Mouse (Mus musculus): ENCODE measurements around the gene Aff3.

Gene Aff3

DNA sequence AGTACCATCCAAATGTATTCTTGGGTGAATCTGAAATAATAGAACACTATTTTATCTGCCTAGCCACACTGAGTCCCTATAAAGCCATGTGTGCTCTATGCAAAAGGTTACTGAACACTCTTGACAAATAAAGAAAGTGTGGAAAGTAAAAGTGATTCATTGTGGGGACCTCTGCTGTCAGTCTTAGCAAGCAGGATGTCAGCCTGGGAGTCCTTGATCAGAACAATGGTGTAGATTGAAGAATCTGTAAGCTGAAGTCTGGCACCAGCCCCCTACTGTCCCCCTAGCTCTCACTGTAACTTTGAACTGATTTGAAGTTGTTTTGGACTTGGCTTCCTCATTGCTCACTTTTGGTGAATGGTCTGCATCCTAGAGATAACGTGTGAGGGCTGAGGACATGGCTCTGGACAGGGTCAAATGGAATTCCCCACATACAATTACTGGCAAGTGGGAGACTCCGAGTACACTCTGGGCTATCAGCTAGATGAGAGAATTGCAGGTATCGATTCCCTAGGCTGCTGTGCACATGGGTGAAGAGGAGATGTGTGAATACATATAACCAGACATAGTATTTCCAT lies 2.0 kb downstream of the Aff3 start:
- in situ Hi-C loops (cut with MboI; ENCODE audit: low pct_unique_long_range_greater_than_20kb in 1 of 2, low sequenced_read_pairs in 2 of 2, unreplicated experiment in 1 of 2) = no loop called here

DNA sequence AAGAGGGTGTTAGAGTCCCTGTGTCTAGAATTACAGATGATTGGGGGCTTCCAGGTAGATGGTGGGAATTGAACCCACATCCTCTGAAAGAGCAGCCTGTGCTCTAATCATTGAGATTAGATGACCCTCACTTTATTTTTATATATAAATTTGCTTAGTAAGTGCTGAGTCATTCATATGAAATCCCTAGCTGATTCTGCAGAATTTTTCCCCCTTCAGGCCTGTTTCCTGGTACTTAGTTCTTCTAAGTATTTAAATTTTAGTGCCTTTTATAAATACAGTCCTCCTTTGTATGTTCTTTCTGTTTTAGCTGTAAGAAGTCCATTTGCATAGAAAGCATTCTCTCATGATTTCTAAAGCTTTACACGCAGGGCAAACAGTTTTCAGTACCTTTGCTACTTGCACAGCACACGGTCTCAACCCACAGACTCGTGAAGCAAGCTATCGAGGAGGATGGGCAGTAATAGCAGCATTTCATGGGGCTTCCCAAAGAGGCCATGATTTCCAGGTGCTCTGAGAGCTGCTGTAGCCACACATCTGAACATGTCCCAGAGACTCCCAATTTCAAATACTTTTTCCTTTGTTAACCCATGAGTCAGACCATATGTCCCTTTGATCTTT lies 5.7 kb downstream of the Aff3 start:
- in situ Hi-C loops (cut with MboI; ENCODE audit: low pct_unique_long_range_greater_than_20kb in 1 of 2, low sequenced_read_pairs in 2 of 2, unreplicated experiment in 1 of 2) = no loop called here

DNA sequence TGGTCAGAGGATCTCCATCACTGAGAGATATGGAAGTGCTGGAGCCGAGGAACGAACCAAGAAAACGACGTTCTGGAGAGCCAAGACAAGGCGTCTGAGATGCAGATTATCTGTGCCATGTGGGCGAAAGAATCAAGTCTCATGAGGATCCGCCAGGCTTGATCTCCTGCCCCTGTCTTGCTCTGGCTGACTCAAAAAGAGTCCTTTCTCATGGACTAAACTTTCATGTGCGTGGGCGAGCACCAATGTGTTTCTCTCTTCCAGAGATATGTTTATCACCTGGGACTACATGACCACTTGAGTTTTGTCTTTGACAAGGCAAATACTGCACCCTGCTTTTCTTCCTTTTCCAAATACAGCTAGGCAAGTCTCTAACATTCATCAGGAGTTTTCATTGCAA lies 6.4 kb downstream of the Aff3 start:
- in situ Hi-C loops (cut with MboI; ENCODE audit: low pct_unique_long_range_greater_than_20kb in 1 of 2, low sequenced_read_pairs in 2 of 2, unreplicated experiment in 1 of 2) = no loop called here

DNA sequence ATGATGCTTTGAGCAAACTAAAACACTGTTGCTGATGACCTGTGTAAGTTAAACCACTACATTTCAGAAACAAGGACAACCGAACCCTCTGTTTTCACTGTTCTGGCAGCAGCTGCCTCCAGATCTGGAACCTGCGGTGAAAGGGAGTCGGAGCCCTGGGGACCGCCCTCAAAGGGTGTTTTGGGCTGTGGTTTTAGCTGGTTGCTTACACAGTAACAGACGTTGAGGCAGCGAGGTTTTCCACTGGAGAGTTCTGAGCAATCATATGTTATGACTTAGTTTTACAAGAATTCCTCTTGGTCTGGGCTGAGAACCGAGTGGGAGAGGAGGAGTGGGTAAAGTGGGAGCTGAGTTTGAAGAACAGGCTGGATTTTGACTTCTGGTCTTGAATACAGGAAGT lies 7.1 kb downstream of the Aff3 start:
- in situ Hi-C loops (cut with MboI; ENCODE audit: low pct_unique_long_range_greater_than_20kb in 1 of 2, low sequenced_read_pairs in 2 of 2, unreplicated experiment in 1 of 2) = no loop called here

DNA sequence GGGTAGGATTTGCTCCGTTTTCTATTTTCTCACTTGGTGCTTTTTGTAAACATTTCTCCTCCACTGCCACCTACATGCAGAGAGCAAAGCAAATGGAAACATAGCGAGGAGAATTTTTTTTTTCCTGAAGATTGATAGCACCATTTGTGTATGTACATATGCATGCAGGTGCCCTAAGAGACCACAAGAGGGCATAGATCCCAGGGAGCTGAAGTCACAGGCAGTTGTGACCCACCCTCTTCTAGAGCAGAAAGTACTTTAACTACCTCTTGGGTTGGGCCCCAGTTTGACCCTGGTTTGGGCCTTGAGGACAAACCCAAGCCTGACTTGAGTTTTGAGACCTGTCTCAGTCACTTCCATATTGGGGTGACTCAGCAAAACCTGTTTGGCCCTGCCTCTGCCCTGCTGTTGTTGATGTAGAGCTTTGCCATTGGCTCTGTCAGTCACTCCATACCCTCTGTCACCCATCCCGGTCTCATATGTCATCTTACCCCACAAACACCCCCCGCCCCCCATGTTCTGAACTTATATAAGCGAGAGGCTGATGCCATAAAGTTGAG lies 9.7 kb downstream of the Aff3 start:
- in situ Hi-C loops (cut with MboI; ENCODE audit: low pct_unique_long_range_greater_than_20kb in 1 of 2, low sequenced_read_pairs in 2 of 2, unreplicated experiment in 1 of 2) = no loop called here

DNA sequence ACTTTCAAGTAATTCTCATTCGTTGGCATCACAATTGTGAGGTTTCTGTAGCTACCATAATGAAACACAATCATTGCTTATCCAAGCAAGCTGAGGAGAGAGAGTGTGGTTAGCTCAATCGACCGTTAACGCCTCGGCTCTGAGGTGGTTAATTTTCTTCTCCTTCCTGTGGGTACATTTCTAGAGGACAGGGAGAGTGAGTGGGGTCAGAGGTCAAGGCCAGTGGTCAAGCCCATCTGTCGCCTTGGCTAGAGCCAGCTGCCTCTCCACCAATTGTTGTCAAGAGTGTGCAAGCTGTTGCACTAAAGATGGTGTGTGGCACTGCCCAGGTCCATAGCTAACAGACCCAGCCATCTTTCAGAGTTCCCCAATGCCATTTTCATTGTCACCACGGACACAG lies 14.7 kb downstream of the Aff3 start:
- in situ Hi-C loops (cut with MboI; ENCODE audit: low pct_unique_long_range_greater_than_20kb in 1 of 2, low sequenced_read_pairs in 2 of 2, unreplicated experiment in 1 of 2) = no loop called here

DNA sequence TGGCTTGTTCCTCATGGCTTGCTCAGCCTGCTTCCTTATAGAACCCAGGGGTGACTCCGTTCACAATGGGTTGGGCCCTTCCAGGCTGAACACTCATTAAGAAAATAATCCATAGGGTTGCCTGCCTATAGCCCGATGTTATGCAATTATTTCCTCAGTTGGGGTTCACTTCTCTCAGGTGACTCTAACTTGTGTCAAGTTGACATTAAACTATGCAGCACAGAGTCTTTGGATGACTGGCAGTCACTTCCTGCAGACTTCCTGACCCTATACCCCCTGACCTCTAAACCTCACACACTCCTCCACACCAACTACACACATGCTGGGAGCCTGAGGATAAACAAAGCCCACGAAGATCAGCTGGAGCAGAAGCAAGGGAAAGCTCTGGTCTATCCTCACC lies 15.6 kb downstream of the Aff3 start:
- in situ Hi-C loops (cut with MboI; ENCODE audit: low pct_unique_long_range_greater_than_20kb in 1 of 2, low sequenced_read_pairs in 2 of 2, unreplicated experiment in 1 of 2) = no loop called here

DNA sequence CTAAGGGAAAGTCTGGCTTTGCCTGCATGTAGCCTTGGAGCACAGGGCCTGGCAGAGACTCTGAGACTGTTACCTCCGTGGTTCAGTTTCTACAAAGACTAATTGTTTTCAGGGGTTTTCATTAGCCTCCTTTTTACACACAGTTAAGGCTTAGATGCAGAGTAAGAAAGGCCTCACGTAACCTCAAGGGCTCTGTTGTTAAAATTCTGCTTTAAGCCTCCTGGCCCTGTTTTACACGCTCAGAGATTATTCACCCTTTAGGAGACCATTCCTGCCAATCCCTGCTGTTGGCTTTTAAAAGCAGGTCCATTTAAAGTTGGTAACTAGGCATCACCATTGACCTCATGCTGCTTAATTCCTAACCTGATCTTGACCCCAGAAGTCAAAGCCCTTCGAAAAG lies 22.5 kb downstream of the Aff3 start:
- in situ Hi-C loops (cut with MboI; ENCODE audit: low pct_unique_long_range_greater_than_20kb in 1 of 2, low sequenced_read_pairs in 2 of 2, unreplicated experiment in 1 of 2) = no loop called here

DNA sequence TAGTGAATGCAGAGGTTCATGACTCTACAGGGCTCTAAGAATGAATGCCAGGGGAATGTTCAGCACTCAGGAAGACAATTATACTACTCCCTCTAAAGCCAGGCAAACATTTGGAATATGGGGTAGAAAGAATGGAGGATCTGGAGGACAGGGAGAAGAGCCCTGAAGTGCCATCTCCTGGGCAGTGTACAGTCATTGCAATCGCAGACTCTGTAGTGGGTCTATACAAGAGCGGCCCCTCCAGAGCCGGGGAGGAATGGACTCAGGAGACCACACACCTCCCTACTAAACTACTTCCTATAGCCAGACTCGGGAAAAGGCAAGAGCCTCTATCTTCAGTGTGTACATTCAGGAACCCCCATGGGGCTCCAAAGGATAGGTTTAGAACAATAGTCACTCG lies 25.1 kb downstream of the Aff3 start:
- in situ Hi-C loops (cut with MboI; ENCODE audit: low pct_unique_long_range_greater_than_20kb in 1 of 2, low sequenced_read_pairs in 2 of 2, unreplicated experiment in 1 of 2) = no loop called here

DNA sequence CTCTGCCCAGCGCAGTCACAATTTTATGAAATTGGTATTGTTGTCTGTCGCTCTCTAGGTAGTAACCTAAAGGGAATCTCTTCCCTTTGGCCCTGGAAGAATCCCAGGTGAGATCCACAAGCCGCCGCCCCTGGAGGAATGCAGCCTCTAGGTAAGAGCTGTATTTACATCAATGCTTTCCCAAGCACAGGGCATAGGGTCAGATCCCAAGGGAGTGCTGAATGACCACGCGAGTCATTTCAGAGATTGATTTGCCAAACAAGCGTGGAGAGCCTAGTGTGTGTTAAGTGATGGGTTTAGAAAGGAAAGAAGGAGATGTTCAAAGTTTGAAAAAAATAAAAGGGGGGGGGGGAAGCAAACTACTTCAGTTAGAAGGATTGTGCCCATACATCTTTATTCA lies 29.2 kb downstream of the Aff3 start:
- in situ Hi-C loops (cut with MboI; ENCODE audit: low pct_unique_long_range_greater_than_20kb in 1 of 2, low sequenced_read_pairs in 2 of 2, unreplicated experiment in 1 of 2) = no loop called here

DNA sequence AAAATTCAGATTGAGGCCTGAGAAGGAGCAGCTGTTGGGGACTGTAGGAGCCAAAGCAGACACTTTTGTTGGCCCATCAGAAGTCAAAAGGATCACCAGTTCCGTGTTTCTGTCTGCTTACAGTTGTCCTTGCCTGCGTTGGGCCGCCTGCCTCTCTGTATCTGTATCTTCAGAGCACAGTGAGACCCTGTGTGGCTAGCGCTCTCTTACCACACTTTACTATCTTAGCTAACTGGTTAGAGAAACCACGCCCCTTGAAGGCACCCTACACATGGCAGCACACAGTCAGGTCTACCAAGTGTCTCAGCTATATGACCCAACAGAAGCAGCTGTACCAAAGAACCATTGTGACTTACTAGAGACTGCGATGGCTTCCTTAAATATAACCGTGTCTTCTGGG lies 30.7 kb downstream of the Aff3 start:
- in situ Hi-C loops (cut with MboI; ENCODE audit: low pct_unique_long_range_greater_than_20kb in 1 of 2, low sequenced_read_pairs in 2 of 2, unreplicated experiment in 1 of 2) = no loop called here

DNA sequence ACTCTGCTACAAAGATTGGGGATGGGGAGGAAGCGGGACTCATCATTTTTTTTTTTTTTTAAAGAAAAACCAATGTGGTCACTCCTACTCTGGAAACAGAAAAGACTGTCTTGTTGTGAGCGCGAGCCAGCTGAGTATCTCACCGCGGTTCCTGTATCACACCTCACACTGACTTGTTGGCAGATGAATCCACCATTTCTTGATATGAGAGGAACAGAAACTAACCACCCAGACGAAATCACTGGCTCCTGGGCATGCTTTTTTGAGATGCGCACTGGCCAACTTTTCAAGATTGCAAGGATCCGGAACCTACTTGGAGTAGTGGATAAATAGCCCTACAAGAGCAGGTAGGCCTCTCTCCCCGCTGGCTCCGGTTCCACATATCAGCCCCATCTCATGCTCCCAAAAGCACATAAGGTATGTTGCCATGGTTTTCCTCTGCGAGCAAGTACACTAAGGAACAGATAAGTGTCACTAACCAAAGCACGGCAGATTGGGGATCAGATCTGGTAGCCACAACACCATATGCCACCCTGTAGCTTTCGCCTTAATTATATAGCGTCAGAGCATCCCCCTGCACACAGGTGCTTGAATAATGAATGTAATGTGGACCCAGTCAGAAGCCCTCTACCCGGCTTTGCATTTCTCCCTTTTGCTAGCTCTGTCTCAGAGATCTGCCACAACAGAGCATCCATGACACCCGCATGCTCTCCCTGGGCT lies 32.1 kb downstream of the Aff3 start:
- in situ Hi-C loops (cut with MboI; ENCODE audit: low pct_unique_long_range_greater_than_20kb in 1 of 2, low sequenced_read_pairs in 2 of 2, unreplicated experiment in 1 of 2) = no loop called here

DNA sequence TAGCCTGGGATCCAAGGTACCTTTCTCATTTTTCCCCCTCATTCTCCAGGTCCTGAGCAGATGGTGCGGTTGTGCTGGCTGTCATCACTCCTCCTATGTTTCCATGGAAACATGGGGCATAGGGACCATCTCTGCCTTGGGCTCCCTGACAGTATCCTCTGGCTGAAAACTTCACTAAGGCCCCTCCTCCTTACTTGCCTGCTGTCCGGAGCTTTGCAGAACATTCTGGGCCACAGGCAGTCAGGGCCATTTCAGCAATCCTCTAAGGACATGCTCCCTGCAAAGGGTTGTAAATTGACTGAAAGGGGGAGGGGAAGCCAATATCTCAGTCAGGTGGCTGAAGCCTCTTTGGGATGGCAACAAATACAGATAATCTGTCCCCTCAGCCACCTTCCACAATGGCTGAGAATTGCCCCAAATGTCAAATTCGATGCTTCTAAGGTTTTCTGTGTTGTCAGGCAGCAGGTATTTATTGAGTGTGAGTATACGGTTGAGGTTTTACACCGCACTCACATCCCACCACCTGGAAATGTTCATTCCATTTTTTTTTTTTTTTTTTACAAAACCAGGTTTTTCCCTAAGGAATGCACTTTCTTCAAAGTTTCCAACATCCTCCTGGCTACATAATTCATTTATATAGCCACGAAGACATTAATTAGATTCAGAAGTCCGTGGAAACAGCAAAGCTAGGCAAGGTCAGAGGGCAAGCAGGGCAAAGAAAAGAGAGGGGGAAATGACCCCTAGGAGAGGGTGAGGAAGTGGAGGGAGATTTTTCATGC lies 33.1 kb downstream of the Aff3 start:
- in situ Hi-C loops (cut with MboI; ENCODE audit: low pct_unique_long_range_greater_than_20kb in 1 of 2, low sequenced_read_pairs in 2 of 2, unreplicated experiment in 1 of 2) = no loop called here

DNA sequence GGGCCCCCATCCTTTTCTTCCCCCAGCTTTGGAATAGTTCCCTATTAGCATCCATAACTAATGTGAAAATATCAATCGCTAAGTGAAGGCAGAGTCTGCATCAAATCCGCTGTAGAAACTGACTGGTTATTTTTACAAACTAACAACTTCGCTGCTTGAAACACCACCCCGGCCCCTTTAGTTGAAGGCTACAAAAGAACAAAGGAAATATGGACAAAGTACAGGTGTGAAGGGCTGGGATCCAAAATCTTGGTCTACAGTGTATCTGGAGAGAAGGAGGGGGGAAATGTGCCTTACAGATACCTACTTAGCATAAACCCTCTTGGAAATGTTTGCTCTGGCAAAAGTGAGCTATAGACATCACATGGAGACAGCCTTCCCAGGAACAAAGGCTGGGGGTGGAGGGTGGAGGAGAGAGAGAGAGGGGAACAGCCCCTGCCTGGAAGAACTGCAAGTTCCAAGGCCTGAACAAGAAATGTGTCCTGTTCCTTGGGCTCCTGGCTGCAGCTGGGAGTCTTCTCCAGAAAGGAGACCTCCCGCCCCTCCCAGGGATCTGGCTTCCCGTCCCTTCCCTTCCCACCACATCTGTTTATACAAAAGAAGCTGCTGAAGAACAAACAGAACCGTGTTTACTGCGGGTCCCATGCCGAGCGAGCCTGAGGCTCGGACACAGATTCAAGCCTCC lies 35.7 kb downstream of the Aff3 start:
- in situ Hi-C loops (cut with MboI; ENCODE audit: low pct_unique_long_range_greater_than_20kb in 1 of 2, low sequenced_read_pairs in 2 of 2, unreplicated experiment in 1 of 2) = no loop called here

DNA sequence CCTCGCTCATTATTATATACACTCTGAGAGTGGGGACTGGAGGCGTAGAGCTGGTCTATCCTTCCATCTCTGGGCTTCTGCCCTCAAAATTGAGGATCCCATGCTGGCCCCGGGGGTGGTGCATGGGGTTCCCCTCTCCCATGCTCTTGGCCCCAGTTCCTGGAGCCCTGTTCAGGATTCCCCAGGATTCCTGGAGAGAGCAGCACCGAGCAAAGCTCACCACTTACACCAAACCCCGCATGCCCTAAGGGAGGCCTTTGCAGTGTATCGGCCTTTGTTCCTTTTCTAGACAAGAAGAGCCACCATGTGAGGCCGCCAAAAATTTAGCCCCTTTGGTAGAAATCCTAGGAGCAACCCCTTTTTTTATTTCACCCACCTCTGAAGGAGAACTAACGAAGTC lies 36.3 kb downstream of the Aff3 start:
- in situ Hi-C loops (cut with MboI; ENCODE audit: low pct_unique_long_range_greater_than_20kb in 1 of 2, low sequenced_read_pairs in 2 of 2, unreplicated experiment in 1 of 2) = no loop called here

DNA sequence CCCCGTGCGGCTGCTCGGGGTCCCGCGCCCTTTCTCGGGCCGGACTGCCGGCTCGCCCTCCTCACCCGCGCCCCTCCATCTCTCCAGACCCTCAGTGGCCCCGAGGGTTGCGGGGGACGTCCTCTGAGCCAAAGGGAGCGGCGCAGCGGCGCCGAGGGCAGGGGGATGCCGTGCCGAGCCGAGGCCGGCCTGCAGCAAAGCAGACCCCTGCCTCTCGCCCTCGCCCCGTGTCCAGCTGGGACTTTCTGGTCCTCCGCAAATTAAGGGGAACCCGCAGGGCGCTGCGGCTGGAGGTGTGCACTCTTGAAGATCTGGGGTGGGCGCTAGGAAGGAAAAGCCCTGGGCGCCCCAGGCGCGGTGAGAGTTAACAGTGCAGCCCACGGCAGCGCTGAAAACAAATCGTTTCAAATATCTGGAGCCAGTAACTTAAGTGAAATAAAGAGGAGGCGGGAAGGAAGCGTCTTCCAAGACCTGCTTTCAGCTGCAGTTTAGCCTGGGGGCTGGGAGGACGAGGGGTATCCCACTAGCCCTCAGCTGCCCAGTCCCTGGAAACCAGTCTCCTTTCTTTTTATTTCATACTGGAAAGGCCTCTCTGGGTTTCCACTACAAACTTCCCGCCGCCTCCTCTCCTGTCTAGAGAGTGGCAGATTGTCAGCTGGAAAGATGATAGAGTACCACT lies 36.9 kb downstream of the Aff3 start:
- in situ Hi-C loops (cut with MboI; ENCODE audit: low pct_unique_long_range_greater_than_20kb in 1 of 2, low sequenced_read_pairs in 2 of 2, unreplicated experiment in 1 of 2) = no loop called here

DNA sequence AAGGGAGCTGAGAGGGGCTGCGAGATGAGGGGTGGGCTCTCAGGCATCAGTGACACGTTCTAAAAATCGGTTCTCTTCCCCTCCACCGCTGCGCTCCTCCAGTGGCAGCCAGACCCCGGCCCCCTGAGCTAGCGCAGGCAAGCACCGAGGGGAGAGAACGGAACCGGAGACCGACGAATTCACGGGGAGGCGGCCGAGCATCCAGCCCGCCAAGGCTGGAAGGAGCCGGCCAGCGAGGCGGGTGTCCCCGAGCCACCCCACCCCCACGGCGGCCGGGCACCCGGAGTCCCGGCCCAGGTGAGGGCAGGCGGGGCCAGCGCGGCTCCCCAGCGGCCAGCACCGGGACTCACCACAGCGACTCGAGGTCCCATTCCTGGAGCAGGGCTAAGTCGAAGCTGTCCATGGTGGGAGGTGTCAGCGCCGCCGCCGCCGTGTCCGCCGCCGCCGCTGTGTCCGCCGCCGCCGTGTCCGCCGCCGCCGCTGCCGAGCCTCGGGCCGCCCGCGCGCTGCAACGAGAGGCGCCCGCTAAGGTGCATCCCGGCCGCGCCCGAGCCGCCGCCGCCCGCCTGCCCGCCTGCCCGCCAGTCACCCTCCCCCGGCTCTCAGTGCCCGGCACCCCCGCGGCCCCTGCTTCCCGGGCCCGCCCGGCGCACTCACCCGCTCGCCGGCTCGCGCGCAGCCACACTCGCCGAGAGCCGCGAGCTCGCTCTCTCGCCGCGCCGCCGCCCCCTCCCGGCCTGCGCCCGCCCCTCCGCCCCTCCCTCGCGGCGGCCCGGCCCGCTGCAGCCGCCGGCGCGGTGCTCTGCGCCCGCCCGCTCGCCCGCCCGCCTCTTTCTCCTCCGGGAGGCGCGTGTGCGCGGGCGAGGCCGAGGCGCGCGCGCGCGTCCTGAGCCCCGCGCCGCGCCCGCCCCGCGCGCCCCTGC lies 37.8 kb downstream of the Aff3 start:
- in situ Hi-C loops (cut with MboI; ENCODE audit: low pct_unique_long_range_greater_than_20kb in 1 of 2, low sequenced_read_pairs in 2 of 2, unreplicated experiment in 1 of 2) = no loop called here
